Mouse (Mus musculus): Measurements from ENCODE around the gene Mgat1.

Mgat1 gene

DNA sequence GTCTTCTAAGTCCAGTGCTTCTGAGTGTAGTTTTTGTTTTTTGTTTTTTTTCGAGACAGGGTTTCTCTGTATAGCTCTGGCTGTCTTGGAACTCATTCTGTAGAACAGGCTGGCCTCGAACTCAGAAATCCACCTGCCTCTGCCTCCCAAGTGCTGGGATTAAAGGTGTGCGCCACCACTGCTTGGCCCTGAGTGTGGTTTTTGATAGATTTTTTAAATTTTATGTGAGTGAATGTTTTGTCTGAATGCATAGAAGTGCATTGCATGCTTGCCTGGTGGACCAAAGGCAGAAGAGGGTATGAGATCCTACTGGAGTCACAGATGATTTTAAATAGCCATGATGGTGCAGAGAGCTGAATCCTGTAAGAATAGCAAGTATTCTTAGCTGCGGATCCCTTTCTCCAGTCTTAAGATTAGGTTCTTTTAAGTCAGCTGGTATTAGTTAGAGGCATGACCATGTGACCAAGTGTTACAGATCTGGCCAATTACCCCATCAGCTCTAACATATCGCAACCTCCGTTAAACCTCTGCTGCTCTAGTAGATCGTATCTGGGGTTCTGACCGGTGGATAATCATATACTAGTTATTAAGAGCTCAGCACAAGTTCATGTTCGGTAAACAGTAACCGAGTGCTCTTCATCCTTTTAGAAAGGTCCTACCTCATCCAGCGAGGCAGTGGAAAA, 906 bp upstream of the Mgat1 start:
- DNase-seq: no peak

DNA sequence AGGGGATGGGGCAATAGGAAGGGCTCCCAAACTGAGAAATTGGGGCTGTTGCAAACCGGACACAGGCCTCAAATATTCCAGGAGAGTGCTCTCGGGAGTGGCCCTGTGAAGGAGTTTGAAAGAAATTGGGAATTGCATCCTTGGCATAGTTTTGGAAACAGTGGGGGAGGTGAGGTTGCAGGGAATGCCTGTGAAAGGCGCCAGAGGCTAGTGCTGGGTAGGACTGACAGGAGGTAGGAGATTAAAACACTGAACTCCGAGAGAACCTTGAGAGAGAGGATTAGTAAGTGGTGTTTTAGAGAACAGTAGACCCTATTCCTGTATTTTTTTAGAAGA, 572 bp downstream of the Mgat1 start:
- no peak for DNase-seq

DNA sequence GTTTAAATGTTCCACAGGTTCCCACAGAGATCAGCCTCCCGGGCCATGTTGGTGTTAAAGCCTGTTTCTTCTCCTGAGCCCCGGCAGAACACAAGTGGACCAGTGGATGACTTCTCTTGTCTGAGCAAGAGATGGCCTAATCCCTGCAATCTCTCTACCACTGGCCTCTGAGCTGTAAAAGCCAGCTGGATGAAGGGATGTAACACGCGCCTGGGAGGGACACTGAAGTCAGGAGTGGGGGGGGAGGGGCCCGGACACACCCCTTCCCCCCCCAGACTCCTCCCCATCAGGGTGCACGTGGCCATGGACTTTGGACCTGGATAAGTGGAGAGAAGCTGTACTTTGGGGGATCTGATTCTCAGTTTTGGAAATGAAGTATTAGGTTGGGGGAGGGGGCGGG, 1.2 kb downstream of the Mgat1 start:
- peak in 1 of 2 experiments; percentile 28 for DNase-seq

DNA sequence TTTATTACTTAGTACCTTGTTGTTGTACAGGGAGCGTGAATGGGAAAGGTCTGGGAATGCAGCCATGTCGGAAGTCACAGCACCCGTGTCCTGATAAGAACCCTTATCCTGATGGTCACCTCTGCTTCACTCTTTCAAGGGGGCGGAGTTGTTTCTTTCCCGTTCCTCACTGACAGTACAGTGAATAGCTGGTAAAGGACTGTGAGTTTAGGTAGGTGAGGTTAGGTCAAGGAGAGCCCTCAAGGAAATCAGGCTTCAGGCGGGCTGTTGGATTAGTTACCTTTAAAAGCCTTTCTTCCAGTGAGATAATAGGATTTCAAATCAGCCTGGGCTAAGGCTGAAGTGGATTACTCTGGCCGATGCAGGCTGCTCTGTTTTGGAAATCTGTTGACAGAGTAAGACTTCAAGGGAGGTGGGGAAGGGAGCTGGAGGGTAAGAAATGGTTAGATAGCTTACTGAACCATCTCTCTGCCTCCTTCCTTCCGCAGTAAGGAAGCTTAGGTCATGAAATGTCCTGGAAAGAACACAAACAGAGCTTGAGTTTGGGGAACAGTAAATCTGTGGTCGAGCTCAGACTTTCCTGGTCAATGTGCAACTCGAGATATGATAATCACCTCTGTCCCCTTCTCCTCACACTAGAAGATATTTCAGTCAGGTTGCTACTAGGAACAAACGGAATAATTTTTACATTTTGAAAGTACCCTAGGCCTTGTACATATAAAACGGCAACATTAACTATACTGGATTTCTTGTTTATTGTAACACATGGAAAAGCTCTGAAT, 1.8 kb downstream of the Mgat1 start:
- DNase-seq: no peak

DNA sequence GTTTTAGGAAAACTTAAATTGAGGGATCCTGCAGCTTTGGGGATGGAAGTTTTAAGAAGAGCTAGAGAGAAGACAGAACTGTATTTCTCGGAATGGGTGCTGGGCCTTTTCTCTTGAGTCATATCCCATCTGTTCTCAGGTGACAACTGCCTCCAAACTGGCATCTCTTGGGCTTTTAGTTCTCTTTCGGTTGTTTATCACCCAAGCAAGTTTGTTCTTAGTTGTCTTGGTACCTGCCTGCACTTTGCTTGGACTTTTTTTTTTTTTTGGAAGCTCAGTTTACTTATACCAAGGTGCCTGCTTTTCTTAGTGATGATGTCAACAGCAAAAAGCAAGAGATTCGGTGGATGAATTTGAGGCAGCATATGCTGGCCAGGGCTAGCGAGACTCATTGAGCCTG, 2.5 kb downstream of the Mgat1 start:
- no peak for DNase-seq

DNA sequence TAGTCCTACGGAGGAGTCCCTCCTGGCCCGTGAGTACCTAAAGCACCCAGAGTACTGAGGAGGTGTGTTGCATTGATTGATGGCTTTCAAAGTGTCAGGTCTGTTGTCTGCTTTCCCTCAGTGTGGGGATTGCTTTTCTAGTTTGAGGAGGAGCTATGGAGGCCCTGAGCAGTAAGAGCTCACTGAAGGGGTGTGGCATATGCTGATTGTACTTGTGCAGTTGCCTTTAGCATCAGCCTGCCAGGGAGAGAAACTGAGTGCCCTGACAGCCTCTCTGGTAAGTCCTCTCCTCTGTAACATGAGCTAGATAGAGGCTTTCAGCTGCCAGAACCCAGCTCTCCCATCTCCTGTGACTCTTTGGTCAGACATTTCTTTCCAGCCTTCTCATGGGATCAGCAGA, 3.3 kb downstream of the Mgat1 start:
- peak in 1 of 2 experiments; percentile 57 for DNase-seq

DNA sequence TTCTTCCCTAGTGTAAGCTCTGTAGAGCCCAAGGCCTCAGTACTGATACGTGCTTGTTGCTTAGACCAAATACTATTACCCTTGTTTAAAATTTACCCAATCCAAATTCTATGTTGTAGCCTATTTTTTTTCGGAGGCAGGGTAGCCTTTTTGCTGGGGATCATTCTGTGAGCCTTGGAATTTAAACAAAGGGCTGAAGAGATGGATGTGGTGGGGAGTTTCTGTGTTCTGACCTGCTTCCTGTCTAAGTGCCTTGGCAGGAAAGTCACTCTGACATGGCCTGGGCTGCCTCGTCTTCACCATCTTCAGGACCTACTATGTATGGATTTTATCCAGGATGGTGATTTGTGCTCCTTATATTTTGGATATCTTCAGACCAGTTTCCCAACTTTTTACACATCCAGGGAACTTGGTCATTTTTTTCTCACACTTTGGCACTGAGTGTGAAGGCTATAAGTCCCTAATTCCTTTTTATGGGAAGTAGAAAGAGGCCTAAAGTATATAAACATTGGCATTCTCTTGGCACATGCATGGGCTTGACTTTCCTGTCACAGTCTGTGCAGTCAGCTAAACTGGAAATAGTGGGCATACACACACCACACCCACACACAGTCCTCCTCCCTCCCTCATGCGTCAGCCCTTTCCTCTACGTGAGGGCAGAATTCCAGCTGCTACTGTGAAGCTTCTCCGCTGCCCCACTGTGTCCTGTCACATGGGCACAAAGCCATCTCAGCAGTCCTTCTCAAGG, 4.4 kb downstream of the Mgat1 start:
- peak; percentile 52 to 64 for DNase-seq

DNA sequence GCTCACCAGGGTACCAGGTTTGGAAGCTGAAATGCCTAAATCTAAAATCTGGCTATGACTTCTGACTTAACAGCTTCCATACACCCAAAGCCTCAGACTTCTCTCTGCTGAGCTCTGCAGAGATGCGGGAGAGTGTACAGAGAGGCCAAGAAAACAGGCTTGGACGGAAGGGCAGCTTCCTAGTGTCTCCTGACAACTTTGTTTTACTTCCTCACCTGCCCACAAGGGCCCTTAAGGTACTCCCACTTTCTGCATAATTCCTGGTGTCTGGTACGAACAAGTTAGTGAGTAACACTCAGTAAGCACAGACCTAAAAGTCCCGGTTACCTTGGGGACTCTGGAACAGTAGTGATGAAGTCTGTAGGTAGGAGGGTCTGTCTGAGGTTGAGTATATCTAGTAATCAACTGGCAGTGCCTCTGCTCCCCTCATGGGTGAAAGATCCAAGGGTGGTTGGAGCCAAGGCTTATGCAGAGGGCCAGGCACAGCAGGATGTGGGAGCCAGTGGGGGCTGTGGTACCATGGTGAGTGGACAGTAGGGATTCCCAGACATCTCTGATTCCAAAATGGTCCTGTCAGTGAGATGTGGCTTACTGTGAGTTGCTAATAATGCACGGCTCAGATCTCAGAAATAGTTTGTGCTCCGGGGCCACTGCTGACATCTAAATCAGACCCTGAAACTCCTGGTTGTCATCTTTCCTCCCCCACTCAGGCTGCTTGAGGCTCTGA, 5.1 kb downstream of the Mgat1 start:
- DNase-seq: no peak

DNA sequence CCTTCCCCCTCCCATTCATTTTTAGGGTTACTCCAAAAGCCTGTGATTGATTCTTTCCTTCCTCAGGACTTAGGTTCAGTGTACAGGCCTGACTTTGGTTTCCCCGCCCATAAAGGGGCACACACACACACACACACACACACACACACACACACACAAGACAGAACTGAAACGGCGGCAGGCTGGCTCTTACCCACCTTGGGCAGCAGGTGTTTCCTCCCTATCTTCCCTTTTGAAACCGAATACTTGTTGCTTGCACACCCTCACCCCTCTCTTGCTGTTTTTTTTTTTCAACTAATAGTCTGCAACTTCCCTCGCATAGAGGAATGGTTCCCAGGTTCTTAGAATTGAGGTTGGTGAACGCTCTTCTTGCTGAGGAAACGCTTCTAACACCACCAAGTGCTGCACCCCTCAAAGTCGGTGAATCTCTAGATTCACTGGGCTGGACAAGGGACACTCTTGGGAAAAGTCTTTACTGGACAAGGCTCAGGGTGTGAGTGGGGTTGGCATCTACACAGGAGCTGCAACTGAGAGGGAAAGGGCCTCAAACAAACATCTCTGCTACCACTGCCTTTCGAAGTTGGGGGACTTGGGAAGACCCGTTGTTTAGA, 5.9 kb downstream of the Mgat1 start:
- DNase-seq: peak; percentile 62 to 81

DNA sequence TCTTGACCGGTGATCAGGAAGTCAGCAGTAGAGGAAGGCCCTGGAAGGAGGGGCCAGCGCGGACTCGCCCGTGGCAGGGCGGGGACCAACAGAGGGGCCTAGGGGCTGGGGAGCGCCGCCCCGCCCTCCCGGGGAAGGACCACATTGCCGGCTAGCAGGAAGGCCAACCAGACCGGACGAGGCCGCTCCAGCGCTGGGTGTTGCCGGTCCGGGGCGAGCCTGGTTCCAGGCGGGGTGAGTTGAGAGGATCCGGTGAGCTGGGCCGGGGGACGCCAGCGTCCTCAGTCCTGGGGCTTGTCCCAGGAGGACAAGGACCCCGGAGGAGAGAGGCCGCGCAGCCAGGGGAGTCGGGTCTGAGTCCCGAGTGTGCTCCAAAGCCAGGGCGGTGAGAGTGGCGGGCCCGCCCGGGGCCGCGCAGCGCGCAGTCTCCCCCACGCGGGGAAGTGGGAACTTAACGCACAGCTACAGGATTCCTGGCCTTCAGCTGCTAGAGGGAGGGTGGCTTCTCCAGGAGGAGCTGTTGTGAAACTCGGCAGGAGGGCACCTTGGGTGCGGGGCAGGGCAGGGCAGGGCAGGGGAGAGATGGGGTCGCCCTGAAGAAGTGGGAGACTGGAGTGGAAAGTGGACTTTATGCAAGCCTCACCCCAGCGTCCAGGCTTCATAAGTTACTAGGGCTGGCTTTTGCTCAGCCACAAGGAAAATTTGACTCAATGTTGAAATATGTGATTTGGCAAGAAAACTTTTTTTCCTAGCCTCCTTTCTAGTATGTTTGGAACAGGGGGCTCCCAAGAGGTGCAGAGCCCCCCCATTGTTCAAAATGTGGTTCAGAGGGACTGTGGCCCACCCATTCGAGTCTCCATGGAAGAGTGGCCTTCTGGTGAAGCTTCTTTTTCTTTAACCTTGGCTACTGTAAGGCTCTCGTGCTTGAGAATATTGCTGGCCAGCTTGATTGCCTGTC, 6.7 kb downstream of the Mgat1 start:
- DNase-seq: peak; percentile 78 to 83

DNA sequence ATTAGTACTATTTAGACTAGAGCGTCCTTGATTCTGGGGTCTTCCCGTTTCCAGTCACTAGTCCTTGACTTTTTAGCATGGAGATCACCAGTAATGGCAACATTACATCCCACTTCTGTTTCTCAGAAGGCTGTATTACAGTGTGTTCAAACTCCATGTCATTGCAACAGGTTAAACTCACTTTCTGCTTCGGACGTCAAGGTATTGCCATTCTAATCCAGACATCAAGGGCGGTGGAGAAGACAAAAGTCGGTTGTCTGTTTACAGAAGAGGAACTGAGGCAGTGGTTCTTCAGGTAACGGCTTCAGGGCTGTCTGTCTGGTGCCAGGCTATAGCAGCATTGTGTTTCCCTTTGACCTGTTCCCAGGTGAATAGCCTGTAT, 7.4 kb downstream of the Mgat1 start:
- peak in 1 of 2 experiments; percentile 8 for DNase-seq

DNA sequence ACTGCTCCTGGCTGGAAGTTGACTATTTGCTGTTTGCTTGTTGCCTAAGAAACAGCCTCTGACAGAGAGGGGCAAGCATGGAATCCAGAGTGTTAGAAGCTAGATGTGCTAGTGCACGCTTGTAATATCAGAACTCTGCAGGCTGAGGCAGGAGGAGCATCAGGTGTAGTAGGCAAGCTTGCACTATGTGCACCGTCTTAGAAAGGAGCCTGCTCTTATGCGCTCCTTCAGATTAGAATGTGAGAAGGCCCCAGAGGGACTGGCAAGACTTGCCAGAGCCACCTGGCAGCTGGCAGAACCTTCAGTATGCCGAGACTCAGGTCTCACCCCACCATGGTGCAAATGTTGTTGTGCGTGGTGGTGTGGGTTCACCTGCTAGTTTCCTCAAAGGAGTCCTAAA, 8.1 kb downstream of the Mgat1 start:
- DNase-seq: peak in 1 of 2 experiments; percentile 59

DNA sequence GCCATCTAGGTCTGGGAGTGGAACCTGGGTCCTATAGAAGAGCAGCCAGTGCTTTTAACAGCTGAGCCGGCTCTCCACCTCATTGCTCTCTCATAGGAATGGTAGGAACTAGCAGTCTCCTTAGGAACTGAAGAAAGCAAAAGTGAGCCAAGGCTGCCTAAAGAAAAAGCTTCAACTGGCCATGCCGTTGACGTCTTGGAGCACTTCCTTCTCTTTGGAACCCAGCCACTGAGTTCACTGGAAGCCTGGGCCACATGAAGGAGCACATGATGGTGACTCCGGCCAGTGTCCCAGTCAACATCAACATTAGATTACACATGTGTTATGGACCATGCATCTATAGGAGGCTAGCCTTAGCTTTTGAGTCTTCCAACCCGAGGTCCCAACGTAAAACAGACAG, 9.0 kb downstream of the Mgat1 start:
- DNase-seq: peak in 1 of 2 experiments; percentile 3

DNA sequence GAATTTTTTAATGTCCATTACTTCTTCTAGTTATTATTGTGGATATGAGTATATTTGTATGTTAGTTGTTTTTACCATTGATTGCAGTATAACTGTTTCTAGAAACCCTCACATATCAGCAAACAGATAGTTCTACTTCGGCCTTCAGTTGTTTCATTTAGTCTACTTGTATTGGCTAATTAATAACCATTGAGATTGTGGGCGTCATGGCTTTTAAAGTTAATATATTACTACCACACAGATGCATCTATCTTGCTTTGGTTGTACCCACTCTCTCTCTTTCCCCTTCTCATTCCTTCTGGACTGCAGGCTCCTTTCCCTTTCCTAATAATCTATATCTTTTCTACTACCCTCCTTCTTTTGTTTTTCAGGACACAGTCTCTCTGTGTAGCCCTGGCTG, 15.3 kb downstream of the Mgat1 start:
- DNase-seq: no peak

DNA sequence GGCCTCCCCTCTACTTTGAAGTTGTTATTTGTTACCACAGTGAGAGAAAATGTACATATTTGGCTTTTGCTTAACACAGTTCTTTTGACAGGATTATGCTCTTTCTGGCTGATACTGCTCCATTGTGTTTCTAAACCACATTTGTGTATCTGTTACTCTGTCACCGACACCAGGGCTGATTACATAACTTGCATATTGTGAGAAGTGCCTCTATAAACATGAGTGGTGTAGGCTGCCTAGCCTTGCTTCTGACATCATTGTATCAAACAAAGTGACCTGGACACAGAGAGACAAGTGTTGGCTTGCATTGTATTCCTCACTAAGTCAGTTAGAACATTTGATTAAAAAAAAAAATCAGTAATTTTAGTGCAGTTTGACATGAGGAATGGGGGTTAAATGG, 15.8 kb downstream of the Mgat1 start:
- peak in 1 of 2 experiments; percentile 2 for DNase-seq

DNA sequence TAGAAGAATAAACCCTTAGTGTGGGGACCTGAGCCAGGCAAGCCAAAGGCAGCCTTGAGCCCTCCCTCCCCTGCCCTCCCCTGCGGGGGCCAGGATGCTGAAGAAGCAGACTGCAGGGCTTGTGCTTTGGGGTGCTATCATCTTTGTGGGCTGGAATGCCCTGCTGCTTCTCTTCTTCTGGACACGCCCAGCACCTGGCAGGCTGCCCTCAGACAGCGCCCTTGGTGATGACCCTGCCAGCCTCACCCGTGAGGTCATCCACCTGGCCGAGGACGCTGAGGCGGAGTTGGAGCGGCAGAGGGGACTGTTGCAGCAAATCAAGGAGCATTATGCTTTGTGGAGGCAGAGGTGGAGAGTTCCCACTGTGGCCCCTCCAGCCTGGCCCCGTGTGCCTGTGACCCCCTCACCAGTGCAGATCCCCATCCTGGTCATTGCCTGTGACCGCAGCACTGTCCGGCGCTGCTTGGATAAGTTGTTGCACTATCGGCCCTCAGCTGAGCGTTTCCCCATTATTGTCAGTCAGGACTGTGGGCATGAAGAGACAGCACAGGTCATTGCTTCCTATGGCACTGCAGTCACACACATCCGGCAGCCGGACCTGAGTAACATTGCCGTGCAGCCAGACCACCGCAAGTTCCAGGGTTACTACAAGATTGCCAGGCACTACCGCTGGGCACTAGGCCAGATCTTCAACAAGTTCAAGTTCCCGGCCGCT, 16.8 kb downstream of the Mgat1 start:
- peak in 1 of 2 experiments; percentile 8 for DNase-seq

DNA sequence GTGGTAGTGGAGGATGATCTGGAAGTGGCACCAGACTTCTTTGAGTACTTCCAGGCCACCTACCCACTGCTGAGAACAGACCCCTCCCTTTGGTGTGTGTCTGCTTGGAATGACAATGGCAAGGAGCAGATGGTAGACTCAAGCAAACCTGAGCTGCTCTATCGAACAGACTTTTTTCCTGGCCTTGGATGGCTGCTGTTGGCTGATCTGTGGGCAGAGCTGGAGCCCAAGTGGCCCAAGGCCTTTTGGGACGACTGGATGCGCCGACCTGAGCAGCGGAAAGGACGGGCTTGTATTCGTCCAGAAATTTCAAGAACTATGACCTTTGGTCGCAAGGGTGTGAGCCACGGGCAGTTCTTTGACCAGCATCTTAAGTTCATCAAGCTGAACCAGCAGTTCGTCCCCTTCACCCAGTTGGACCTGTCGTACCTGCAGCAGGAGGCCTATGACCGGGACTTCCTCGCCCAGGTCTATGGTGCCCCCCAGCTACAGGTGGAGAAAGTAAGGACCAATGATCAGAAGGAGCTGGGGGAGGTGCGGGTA, 17.4 kb downstream of the Mgat1 start:
- DNase-seq: peak in 1 of 2 experiments; percentile 2

DNA sequence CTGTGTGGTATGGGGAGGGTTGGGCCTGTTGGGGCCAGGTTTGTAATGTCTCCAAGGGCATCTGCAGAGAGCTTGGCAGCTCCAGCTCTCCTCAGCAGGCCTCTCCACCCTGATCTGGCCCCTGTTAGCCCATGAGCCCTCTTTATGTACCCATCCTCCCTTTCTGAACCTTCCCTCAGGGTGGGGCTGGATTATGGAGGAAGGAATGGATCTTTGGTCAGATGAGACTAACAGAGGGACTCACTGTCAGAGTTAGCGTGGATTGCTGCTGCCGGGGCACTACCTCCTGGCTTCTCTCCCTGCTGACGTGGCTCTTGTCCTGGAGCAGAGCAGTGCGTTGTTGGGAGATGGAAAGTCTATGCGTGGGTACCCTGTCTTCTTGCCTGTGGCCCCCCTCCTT, 18.3 kb downstream of the Mgat1 start:
- peak in 1 of 2 experiments; percentile 2 for DNase-seq

DNA sequence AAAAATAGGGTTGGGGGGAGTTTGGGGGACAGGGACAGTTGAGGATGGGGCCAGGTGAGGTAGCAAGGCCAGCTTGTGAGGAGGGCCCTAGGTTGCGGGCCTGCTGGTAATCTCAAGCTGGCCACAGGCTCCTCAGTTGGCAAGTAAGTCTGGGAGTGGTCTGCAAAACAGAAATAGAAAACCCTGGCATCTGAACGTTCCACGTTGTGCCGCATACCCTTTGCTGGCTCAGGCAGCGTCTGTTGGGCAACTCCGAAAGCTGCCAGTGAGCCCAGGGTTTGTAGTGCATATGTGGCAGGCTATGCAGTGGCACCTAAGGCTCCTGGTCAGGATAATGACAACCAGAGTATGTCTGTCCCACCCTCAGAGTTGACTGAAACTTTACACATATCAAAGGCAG, 19.2 kb downstream of the Mgat1 start:
- DNase-seq: peak in 1 of 2 experiments; percentile 3

DNA sequence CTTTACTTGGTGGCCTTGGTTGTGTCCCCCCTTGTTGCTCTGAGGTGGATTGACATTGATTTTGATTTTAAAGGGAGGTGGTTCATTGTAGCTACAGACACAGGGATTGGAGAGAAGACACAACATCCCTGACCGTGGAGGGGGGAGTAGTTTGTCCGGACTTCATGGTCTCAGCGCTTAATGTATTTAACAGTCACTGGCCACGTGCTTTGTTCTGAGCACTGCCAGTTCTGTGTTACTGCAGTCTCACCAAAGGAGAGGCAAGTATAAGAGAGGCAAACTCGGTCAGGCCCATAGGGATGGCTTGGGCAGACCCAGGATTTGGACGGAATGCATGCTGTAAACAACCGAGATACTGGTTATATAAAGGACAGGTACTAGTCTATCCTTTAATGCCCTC, 20.1 kb downstream of the Mgat1 start:
- no peak for DNase-seq

Data from thymus, adult 18-20 months (tissue).